Mouse (Mus musculus): ENCODE measurements around the gene Calm5. TPM values are rescaled to one million over a fixed set of nuclear protein-coding genes. Genes with fewer than 3 reads are reported as not detected.

Calm5 gene
- total and polyA plus RNA-seq, 2 experiments from 2014 or later: not detected

DNA sequence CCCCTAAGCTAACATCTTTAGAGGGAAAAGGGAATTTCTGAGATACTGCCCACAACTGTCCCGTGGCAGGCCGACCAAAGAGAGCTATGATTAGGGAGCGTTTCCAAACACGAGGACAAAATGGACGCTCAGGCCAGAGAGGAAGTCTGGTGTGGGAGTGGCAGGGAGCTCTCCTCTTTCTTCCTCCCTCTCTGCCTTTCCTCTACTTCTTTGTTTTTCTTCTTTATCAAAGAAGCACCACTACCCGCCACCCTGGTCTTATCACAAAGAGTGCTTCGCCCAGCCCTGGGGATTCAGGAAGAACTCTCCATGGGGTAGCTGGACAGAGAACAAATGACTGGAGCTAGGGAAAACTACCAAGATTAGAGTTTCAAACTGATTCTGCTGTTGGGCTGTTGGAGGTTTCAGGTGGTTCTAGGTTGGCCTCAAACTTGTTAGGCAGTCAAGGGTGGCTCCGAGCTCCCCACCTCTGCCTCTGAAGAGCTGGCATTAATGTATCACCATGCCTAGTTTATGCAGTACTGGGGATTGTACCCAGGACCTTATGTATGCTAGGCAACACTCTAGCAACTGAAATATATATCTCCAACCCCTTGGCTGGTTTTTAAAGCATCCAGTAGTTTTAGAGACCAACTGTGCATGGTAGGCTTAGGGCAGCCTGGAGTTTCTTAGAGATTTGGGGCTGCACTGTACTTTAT, 12.5 kb downstream of the Calm5 start:
- H3K27ac ChIP-seq: no peak overlapping the region
- H3K9me3 ChIP-seq (ENCODE audit: low read length): no peaks in the 10 kb centered on the region
- no peaks in the 10 kb centered on the region for H3K36me3 ChIP-seq (ENCODE audit: insufficient read depth, low read length)
- H3K4me3 ChIP-seq (ENCODE audit: low read length): no peak overlapping the region
- H3K27me3 ChIP-seq (ENCODE audit: insufficient read depth, low read length): no peaks in the 10 kb centered on the region
- H3K9ac ChIP-seq (replicated peaks; ENCODE audit: low read length): no peak overlapping the region
- ATAC-seq (no peak), DNase-seq (ENCODE audit: low spot score) (no peak)
- no peaks in the 10 kb centered on the region for H3K4me1 ChIP-seq (ENCODE audit: insufficient read depth, low read length)
- 81% methylated on average over 8 of the region's 8 CpGs for WGBS
- no peak overlapping the region for H3K4me2 ChIP-seq (ENCODE audit: low read depth, low read length)
- TF ChIP-seq CTCF (IDR thresholded peaks at IDR 0.05; ENCODE audit: low read depth): no peak

- Histone ChIP-seq H3K27ac (no peak overlapping the region), H3K9ac (replicated peaks; ENCODE audit: low read length) (no peak overlapping the region), H3K4me3 (ENCODE audit: low read length) (no peak overlapping the region), H3K27me3 (ENCODE audit: insufficient read depth, low read length) (no peaks in the 10 kb centered on the region), H3K9me3 (ENCODE audit: low read length) (no peaks in the 10 kb centered on the region), H3K4me2 (ENCODE audit: low read depth, low read length) (no peak overlapping the region), H3K36me3 (ENCODE audit: insufficient read depth, low read length) (no peaks in the 10 kb centered on the region), H3K4me1 (ENCODE audit: insufficient read depth, low read length) (no peaks in the 10 kb centered on the region)
- no peak for TF ChIP-seq CTCF (IDR thresholded peaks at IDR 0.05; ENCODE audit: low read depth)
- WGBS: 86% methylated on average over 6 of the region's 6 CpGs
- DNase-seq (ENCODE audit: low spot score): no peak
- ATAC-seq: no peak
Observed at GRCm38 (mm10) chr13:3867158-3867557, 13.2 kb downstream of the Calm5 start.

DNA sequence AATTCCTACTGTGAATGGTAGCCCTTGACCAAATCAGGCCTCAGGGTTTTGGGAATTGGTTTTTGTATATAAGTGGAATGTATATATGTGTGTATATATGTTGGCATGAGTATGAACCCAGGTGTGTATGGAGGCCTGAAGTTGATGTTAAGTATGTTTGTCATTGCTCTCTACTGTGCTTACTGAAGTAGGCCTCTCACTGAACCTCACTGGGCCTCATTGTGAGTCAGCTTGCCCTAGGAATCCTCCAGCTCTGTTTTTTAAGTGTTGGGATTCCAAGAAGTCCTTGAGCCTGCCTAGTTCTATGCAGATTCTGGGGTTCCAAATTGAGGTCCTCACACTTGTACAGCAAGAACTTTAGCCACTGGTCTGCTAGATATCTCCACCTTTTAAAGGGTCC, 15.9 kb downstream of the Calm5 start:
- ATAC-seq: no peak

GRCm38 (mm10) chr13:3872832-3873231, 18.9 kb downstream of the Calm5 start:
- H3K27ac ChIP-seq: no peak overlapping the region
- no peak for ATAC-seq
- H3K9me3 ChIP-seq (ENCODE audit: low read length): no peaks in the 10 kb centered on the region
- H3K27me3 ChIP-seq (ENCODE audit: insufficient read depth, low read length): no peaks in the 10 kb centered on the region
- H3K9ac ChIP-seq (replicated peaks; ENCODE audit: low read length): no peak overlapping the region
- no peak overlapping the region for H3K4me3 ChIP-seq (ENCODE audit: low read length)
- DNase-seq (ENCODE audit: low spot score): no peak
- no peak overlapping the region for H3K4me2 ChIP-seq (ENCODE audit: low read depth, low read length)
- H3K36me3 ChIP-seq (ENCODE audit: insufficient read depth, low read length): no peaks in the 10 kb centered on the region
- H3K4me1 ChIP-seq (ENCODE audit: insufficient read depth, low read length): no peaks in the 10 kb centered on the region
- TF ChIP-seq CTCF (IDR thresholded peaks at IDR 0.05; ENCODE audit: low read depth): no peak
- WGBS: 96% methylated on average over 4 of the region's 4 CpGs

More for the DNA sequence above, 15.9 kb downstream of the Calm5 start:
- H3K4me1 ChIP-seq (ENCODE audit: insufficient read depth, low read length): no peaks in the 10 kb centered on the region
- TF ChIP-seq CTCF (IDR thresholded peaks at IDR 0.05; ENCODE audit: low read depth): no peak
- H3K9ac ChIP-seq (replicated peaks; ENCODE audit: low read length): no peak overlapping the region
- H3K27me3 ChIP-seq (ENCODE audit: insufficient read depth, low read length): no peaks in the 10 kb centered on the region
- no peak overlapping the region for H3K4me2 ChIP-seq (ENCODE audit: low read depth, low read length)
- H3K27ac ChIP-seq: no peak overlapping the region
- H3K36me3 ChIP-seq (ENCODE audit: insufficient read depth, low read length): no peaks in the 10 kb centered on the region
- no peak for DNase-seq (ENCODE audit: low spot score)
- no peaks in the 10 kb centered on the region for H3K9me3 ChIP-seq (ENCODE audit: low read length)
- H3K4me3 ChIP-seq (ENCODE audit: low read length): no peak overlapping the region

- Histone ChIP-seq H3K4me3 (ENCODE audit: low read length) (no peak overlapping the region), H3K4me2 (ENCODE audit: low read depth, low read length) (no peak overlapping the region), H3K9ac (replicated peaks; ENCODE audit: low read length) (no peak overlapping the region), H3K4me1 (ENCODE audit: insufficient read depth, low read length) (no peaks in the 10 kb centered on the region), H3K27ac (no peak overlapping the region), H3K9me3 (ENCODE audit: low read length) (no peaks in the 10 kb centered on the region), H3K27me3 (ENCODE audit: insufficient read depth, low read length) (no peaks in the 10 kb centered on the region), H3K36me3 (ENCODE audit: insufficient read depth, low read length) (no peaks in the 10 kb centered on the region)
- 62% methylated on average over 6 of the region's 6 CpGs for WGBS
- DNase-seq (ENCODE audit: low spot score): peak; percentile 4
- ATAC-seq: 0 out of 2 replicates have a peak, but pooled peaks have one; percentile 28
- no peak for TF ChIP-seq CTCF (IDR thresholded peaks at IDR 0.05; ENCODE audit: low read depth)
Observed at GRCm38 (mm10) chr13:3876448-3876847, 22.5 kb downstream of the Calm5 start.

GRCm38 (mm10) chr13:3877185-3877584, 23.2 kb downstream of the Calm5 start:
- H3K36me3 ChIP-seq (ENCODE audit: insufficient read depth, low read length): no peaks in the 10 kb centered on the region
- H3K9ac ChIP-seq (replicated peaks; ENCODE audit: low read length): no peak overlapping the region
- no peak overlapping the region for H3K4me3 ChIP-seq (ENCODE audit: low read length)
- no peak overlapping the region for H3K4me2 ChIP-seq (ENCODE audit: low read depth, low read length)
- no peaks in the 10 kb centered on the region for H3K27me3 ChIP-seq (ENCODE audit: insufficient read depth, low read length)
- H3K4me1 ChIP-seq (ENCODE audit: insufficient read depth, low read length): no peaks in the 10 kb centered on the region
- H3K9me3 ChIP-seq (ENCODE audit: low read length): no peaks in the 10 kb centered on the region
- no peak for TF ChIP-seq CTCF (IDR thresholded peaks at IDR 0.05; ENCODE audit: low read depth)
- WGBS: 66% methylated on average over 6 of the region's 6 CpGs
- DNase-seq (ENCODE audit: low spot score): no peak
- H3K27ac ChIP-seq: no peak overlapping the region
- ATAC-seq: peak; percentile 39; the same call in 1 of the 2 replicates

GRCm38 (mm10) chr13:3877679-3878220, 23.8 kb downstream of the Calm5 start:
- Histone ChIP-seq H3K9me3 (ENCODE audit: low read length) (no peaks in the 10 kb centered on the region), H3K9ac (replicated peaks; ENCODE audit: low read length) (no peak overlapping the region), H3K27me3 (ENCODE audit: insufficient read depth, low read length) (no peaks in the 10 kb centered on the region), H3K36me3 (ENCODE audit: insufficient read depth, low read length) (no peaks in the 10 kb centered on the region), H3K4me3 (ENCODE audit: low read length) (no peak overlapping the region), H3K4me2 (ENCODE audit: low read depth, low read length) (no peak overlapping the region), H3K27ac (no peak overlapping the region), H3K4me1 (ENCODE audit: insufficient read depth, low read length) (no peaks in the 10 kb centered on the region)
- WGBS: 55% methylated on average over 4 of the region's 4 CpGs
- ATAC-seq (no peak), DNase-seq (ENCODE audit: low spot score) (no peak)
- TF ChIP-seq CTCF (IDR thresholded peaks at IDR 0.05; ENCODE audit: low read depth): no peak

Measured in hindbrain, postnatal 0 days (tissue).